Mouse (Mus musculus) brain, embryonic 18.5 days (tissue): ENCODE results near the gene Sh3rf3.
A peak's percentile ranks its signal among the peaks of the same experiment; 100 is the strongest.

Source experiments
- DNase-seq: peaks from one replicate; pipeline ENCODE4 v3.0.0-alpha.2; 2012; ENCODE audit warnings: low read depth, low spot score

Sh3rf3 gene

DNA sequence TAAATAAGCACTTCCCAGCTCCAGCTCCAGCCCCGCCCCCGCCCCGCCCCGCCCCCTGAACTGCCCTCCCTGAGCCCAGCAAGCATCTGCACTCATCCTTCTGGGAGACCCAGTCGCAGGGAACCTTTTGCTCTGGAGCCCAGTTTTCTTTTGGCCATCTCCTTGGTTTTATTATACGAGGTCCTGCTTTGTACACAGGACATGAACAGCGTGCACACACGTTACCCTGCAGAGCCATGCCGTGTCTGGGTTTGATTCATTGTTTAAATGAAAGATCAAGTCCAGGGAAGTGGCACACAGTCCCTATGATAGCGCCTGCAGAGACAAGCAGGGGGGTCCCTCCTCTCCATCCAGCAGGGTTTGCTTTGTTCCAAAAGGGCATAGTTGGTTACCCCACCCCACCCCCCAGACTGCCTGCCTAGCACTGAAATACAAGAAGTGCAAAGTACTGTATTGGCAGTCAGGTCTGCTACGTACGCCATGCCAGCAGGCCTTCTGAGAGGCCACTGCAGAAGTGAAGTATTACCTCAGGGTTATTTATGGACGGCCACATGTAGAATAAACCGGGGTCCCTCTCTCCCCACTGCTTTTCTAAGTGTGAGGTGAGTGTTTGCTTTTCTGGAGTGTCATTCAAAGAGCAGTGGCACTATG is 41.5 kb downstream of the Sh3rf3 start:
- DNase-seq, result no peak

DNA sequence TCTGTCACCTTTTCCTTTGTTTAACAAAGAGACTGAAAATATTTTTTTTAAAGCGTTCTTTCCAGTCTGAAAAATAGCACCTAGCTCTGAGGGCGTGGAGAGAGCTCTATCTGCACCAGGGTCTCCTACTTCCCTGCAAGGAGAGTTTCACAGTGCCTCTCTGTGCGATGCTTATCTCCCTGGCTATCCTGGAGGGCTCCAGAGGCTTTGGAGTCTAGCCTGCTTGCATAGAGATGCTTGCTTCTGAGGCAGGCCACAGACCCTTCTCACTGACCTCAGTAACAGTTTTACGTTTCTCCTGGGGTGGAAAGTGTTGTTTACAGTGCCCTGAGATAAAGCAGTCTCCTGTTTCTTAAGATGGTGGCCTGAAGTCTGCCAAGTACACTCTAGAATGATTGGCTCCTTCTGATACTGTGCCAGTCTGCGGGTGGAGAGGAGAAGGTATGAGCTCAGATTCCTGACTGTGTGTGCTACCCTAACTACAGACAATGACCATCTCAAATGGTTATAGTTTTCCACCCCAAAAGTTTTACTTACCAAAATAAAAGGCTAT is 42.1 kb downstream of the Sh3rf3 start:
- no peak for DNase-seq

DNA sequence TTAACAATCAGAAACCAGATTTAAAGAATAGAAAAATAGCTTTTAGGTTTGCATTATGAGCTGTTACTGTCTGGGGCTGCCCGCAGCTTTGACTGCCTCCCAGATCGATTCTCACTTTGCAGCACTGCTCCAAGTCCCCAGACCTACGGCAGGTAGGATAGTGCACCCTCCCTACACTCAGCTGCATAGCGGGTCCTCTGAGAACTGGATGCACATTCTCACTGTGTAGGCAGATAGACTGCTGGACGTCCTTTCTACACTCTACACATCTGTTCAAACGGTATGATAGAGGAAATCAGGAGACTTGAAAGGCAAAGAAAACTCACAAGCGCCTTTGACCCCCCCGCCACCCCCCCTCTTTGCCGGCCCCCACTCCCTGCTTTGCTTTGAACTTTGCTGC is 42.7 kb downstream of the Sh3rf3 start:
- no peak for DNase-seq

DNA sequence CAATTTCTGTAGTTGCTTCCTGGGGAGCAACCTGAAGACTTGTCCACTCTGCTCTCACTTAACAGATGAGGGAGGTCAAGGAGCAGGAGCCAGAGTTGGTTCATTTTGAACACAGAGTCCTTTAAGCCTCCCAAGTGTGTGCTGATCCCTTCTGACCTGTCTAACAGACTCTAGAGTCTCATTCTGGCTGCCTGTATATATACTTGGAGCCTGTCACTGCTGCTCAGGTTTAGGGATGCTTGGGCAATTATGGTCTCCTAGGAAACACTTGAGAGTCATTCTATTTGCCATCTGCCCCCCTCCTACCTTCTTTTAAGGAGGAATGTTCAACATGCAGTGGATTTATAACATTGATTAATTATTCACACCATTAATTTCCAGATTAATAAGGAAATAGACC is 43.6 kb downstream of the Sh3rf3 start:
- no peak for DNase-seq

DNA sequence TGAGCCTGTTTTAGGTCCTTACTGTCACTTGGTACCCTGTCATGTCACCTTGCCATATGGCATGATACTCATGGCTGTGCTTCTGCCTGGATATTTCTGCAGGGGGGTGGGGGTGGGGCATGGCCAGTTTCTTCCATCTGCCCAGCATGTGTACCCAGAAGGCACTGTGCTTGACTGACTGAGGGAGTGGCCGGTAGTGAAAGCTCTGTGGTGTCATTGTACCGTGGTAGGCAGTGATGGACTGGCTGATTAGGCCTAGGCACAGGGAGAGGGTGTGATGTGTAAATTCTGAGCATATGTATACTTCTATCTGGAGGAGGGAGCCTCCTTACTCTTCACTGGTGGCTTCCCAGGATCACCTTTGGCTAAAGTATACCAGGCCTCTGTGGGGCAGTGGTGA is 51.6 kb downstream of the Sh3rf3 start:
- no peak for DNase-seq

DNA sequence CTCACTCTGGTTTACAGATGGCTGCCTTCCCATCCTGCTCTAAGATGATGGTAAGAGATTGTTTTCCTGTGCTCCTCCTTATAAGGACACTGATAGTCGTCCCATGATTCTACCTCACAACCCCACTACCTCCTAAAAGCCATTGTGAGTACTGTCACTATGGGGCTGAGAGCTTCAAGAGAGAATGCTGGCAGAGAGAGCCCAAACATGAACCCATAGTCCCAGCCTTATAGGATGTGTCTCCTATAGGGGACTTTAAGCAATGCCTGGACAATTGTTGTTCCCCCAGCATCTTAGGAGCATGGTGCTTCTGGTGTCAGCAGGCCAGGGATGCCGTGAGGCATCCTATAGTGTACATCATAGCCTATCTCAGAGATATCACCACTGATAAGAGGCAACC is 54.4 kb downstream of the Sh3rf3 start:
- no peak for DNase-seq

DNA sequence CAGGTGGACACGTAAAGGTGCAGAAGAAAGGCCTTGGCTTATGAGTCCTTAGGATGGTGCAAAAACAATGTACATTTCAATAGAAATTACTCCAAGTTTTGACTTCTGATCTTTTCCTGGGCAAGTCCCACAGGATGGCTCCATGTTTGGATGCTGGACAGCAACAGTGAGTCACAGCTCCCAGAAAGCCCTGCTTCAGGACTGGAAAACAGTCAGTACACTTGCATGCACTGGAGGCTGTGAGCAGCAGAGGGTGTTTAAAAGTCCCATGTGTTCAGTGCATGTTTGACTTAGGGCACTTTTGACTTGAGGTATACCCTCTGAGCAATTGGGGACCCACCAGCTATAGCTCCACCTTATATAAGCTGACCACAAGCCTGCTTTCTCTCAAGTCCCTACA is 56.7 kb downstream of the Sh3rf3 start:
- no peak for DNase-seq

DNA sequence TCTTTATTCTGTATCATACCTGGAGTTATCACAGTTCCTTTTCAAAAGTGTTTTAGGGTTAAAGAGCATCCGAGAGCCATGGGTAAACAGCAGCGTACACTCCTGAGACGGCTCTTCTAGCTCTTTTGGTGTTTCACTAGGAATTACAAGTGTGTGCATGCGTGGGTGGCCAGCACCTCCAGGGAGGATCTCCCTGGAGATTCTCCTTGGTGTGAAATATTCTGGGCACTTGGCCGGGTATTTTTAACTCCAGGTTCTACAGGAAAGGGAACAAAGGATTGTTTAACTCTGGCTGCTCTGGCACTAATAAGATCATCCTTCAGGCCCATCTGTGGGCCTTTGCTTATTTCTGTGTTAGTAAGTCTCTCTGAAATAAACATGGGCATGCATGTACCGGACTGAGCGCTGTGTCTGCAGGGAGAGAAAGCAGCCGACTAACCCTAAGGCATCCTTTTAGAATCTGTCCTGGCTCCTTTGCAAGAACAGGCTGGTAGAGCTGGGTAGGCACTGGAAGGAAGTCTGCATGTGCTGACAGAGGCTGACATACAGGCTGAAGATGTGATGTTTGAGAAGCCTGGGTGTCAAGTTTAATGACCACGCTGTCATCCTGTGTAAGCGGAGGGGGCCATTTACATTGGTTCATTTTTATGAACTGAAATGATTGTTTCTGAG is 58.1 kb downstream of the Sh3rf3 start:
- no peak for DNase-seq

DNA sequence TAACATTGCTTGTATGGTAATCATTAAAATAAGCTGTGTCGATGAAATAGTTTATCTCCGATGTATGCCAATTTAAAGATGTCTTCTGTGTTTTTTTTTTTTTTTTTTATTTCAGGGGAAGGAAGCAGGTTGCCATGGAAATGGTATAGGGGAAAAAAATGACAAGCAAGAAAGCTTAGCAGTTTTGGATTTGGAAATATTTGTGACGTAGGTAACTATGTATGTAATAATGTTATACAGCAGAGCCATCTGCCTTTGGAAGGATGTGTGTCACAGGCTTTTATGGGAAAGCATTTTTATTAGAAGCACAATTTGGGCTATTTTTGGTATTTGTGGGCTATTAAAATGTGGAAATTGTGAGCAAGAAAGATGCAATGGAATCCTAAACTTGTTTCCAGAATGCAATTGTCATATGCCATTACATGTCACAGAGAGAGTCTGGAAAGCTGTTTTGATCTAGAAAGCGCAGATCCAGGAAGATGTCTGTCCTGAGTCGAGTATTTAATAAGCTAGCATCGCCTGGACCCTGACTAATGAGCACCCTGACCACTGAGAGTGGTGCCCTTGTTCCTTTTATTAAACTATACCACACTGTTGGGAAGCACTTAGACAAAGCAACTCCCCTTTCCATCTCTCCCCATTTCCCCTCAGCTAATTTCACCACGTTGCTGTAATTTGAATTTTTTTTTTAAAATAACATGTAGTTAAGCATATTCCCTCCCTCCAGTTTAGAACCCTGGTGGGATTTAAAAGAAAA is 58.8 kb downstream of the Sh3rf3 start:
- peak; percentile 34 for DNase-seq

DNA sequence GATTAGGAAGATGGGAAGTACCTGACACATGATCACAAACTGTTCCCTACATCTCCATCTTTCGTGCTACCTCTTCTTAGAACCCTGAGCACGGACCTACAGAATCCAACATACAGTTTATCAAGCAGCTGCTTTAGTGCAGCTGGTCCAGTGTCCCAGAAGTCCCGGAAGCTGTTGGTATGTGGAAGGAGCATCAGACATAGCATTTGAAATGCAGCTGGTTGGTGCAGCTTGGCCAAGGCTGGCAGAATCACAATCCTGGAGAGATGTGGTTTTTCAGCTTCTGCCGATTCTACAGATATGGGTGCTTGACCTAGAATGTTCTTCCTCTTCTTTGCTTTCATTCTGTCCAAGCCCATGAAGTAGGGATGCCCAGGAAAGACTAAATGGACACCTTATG is 64.7 kb downstream of the Sh3rf3 start:
- no peak for DNase-seq

DNA sequence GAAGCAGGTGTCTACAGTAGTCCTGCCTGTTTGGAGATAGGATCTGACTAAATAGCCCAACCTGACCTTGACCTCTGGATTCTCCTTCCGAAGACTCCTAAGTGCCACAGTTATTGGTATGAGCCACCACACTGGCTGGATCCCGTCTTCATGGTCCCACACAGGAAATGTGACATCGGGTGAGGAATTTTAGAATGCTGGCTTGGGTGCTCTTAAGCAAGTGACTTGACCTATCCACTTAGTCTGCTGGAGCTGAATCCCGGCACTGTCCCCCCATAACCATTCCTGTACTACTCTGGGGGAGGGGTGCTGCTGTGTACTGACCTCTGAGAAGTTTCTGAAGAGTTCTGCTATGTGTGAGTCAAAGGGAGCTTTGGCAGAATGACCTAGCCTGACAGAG is 65.5 kb downstream of the Sh3rf3 start:
- no peak for DNase-seq

DNA sequence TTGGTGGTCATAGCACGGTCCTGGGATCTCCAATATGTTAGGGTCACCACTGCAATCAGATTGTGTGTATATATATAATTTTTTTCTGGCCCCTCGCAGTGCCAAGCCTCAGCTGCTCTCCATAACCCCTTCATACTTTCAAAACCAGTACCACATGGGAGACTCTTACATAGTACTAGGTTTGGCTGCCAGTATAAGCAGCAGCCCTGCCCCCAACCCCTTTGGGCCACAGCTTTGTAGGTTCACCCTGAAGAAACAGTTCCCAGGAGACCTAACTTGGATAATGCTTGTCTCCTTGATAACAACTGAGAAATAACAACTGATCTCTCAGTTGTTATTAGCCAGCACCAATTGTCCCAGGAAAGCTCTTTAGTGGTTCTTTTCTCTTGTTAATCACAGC is 69.6 kb downstream of the Sh3rf3 start:
- DNase-seq, result no peak

DNA sequence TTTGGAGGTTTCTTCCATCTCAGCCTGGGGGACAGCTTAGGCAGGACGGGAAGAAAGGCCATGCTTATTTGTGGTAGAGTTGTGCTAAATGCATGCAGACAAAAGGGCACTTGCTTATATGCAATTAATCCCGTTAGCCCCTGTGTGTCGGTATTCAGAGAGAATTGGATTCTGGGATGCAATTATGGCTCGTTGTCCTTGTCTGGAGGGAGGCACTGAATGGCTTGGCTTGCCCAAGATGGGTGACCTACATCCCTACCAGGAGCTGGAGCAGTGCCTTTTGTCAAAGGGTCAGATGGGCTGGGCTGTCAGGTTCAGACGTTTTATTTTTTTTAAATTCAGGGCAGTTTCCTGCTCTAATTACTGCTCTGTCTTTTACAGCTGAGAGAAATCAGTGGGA is 72.2 kb downstream of the Sh3rf3 start:
- DNase-seq, result no peak

DNA sequence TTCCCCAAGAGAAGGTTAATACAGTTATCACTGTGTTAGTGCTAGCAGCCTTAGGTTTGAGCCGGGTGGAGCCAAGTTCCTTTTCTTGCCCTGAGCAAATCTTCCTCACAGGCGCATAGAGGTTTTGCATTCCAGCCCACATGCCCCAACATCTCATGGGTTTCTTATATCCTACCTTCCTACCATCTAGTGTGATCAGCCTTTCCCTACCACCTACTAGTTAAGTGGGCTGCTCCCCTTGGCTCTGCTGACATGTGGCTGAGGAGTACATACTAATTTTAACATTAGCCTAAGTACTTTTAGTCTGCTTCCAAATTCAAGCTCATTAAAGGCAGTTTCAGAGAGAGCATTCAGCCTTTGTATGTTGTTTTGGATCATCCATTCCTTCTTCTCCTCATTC is 72.7 kb downstream of the Sh3rf3 start:
- no peak for DNase-seq

DNA sequence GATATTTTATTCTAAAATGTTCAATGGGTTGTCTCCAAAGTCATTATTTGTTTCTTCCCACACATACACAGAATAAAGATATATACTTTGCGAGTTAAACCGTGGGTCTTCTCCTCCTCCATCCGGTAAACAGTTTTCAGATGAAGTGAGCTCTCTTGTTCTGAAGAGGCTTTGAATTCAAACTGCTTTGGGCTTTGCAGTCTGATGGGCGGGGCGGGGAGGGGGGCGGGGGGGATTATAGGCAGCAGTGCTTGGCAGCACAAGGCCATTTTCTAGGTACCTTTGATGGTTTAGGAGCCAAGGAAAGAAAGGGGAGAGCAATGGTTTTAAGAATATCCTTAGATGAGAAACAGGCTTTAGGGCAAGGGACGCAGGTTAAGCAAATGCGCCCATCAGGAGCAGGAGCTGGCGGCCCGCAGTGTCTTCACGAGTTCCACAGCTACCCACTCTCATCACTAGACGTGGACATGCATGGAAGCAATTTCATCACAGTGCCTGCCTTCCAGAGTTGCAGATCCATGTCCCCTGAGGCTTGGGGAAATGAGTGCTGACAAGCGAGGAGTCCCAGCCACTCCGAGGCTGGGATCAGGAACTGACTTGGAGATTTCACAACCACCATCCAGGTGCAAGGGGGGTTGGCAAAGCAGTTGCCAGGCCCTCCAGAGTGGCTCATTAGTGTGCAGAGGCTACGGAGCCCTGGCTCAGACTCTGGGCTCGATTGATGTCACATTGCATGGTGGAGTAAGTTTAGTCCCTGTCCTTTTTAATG is 77.7 kb downstream of the Sh3rf3 start:
- no peak for DNase-seq

DNA sequence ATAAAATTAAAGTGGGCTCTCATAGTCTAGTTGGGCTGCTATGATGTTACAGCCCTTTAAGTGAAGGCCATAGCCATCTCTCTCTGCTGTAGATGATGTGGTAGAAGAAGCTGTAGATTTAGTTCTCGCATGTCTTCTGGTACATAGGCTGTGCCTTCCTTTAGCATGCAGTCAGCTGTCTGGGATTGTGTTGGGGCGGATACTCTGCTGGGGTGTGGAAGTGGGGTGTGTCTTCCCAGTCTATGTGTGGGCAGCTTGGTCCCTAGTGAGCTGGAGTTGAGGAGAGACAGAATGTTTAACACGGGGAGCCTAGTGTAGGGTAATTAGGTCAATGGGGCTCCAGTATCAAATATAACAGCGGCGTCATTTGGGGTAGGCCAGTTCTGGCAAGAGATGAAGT is 82.3 kb downstream of the Sh3rf3 start:
- no peak for DNase-seq

DNA sequence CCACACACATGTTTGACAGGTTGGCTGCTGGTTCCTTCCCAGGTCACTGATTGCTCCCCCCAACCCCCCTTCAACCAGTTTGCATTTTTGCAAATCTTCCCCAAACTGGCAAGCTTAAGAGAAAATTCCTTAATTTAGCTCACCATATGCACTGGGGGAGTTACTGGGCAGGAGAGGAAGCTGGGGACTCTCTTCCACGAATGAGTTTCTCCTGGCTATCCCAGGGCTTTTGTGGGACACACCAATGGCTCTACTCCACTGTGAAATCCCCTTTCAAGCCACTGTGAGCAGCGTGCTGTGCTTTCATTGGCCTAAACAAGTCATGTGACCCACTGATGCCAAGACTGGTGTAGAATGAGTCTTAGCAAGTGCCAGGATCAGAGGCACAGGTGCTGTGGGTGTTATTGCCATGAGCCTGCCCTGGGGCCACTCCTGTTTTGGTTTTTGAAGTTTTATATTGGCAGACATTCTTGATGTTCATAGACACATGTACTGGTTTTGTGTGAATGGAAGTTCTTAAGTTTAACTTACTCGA is 83.9 kb downstream of the Sh3rf3 start:
- DNase-seq, result no peak

DNA sequence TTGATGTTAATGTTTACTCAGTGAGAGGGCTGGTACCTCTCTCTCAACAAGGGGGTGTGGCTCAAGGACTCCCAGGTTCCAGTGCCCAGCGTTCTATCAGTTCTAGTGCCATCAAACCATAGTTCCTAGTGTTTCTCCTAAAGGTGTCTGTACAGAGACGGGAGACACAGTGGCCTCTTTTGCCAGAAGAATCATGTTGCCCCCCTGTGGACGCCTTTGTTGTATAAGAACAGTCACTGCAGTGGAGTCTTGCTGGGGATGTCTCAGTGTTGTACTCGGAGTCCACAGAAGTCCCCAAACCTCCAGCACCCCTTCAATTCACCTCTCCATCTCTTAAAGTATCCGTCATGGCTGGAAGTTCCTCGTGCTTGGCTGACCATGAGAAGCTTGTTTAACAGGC is 92.1 kb downstream of the Sh3rf3 start:
- DNase-seq, result no peak

DNA sequence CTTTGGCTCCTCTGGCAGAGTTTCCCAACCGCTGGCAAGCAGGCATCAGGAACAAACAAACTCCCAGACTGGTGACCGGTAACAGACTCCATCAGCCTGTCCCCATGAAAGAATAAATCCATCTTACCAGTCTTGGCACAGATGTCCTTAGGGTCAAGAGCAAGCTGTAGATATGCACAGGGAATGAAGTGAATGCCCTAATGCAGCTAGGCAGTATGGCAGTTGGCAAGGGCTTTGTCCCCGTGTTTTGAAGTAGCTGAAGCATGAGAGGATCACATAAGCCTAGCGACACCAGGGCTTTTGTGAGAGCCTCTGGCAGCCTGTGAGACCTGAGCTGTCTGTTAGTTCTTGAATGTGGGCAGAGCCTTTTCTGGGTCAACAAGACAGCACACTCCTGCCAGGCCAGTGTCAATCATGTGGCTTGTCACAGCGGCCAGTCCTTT is 93.9 kb downstream of the Sh3rf3 start:
- DNase-seq, result no peak

DNA sequence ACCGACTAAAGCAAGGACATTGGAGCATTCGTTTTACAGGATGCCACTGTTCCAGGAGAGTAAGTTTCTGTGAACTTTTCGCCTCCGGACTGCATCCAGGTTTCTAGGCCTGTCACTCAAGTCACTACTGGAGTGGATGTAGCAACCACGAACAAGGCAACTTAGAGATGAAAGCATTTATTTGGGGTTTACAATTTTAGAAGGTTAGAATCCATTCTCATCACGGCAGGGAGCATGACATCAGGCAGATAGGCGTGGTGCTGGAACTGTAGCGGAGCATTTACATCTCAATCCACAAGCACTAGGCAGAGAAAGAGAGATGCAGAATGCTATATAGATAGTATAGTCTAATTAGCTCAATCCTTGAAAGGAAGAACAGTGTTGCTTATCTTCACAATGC is 95.3 kb downstream of the Sh3rf3 start:
- DNase-seq, result no peak
